Mouse (Mus musculus): ENCODE data around the gene Csf2rb.
A peak's percentile ranks its signal among the peaks of the same experiment; 100 is the strongest.
"Not testable (repeated sequence)": the region's sequence is repeated elsewhere in the genome, so short reads cannot be mapped to it uniquely, and the experiment has no call there.

Gene Csf2rb

DNA sequence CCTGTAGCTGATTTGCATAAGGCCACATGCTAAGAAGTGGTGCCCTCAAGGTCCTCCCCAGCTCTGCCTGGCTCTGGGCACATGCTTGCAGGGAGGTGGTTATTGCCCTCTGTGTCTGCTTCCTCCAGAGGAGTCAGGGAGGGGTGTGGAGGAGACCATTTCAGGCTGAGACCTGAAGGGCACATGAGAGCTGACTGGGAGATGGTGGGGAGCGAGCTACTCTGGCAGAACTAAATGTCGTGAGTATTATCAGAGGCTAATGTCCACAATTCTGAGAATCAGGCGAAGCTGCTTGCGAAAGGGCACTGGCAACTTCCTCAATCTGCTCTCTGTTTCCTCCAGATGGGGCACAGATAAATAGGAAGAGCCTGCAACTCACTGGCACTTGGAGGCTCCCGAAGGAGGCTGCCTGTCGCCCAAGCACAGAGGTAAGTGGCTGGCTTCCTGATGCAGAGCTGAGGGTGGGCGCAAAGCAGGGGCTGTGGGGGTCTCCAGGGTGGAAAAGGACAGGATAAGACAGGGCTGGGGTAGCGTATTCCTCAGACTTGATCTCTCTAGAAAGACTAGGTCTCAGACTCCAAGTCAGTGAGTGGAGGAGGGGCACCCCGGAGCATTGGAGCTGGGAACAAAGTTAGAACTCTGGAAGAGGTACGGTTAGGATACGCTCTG is at the start of gene Csf2rb:
TSS of gene Csf2rb (plus strand) at position 82 of the 669 bp plus-strand sequence.
- no peak for DNase-seq

DNA sequence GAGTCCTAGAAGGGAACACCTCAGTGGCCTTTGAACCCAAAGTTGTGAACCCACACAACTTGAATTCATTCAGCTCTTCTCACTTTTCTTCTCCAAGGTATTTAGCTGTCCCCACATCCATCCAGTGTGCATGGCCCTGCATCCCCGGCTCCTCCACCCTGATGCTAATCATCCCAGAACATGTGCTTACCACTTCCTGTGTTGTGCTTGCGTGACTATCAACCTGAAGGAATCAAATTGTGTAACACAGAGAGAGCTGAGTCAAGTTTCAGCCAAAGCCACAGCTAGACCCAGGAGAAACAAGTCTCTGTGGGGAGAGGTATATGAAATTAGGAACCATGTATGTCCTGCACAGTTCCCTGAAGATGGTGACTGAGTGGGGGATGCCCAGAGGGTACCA is 47.2 kb upstream of the Csf2rb start:
- DNase-seq = no peak

DNA sequence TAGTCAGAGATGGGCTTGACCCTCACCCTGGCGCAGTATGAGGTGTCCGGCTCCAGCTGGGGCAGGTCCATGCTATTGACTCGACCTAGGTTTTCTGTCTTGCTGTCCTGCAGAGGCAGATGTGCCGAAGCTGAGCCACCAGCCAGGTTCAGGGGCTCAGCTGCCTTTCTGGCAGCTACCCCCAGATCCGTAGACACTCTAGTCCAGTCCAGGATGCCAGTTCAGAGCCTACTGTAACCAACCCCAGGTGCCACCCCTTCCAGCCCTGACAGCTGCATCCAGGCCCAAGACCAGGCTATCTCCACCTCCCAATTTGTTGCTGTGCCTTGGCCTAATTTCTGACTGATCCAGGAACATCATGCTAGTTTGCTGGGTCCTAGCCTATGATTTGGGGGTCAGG is 37.6 kb upstream of the Csf2rb start:
- DNase-seq = no peak

DNA sequence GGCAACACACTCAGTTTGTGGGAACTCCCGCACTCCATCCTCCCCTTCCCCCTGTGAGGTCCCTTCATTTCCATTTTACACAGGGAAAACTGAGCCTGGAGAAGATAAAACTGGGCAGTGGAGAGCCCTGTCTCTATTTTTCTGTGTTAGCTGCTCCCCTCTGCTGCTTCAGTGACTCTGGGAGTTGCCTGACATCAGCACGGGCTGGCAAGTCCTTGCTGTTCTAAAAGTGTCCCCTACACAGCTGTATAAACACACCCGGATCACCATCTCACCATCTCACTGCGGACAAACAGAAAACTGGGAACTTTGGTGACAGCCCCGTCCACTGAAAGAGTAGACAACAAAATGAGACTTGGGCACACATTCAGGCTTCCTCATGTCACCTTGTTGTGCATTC is 35.8 kb upstream of the Csf2rb start:
- not testable (repeated sequence) for DNase-seq

DNA sequence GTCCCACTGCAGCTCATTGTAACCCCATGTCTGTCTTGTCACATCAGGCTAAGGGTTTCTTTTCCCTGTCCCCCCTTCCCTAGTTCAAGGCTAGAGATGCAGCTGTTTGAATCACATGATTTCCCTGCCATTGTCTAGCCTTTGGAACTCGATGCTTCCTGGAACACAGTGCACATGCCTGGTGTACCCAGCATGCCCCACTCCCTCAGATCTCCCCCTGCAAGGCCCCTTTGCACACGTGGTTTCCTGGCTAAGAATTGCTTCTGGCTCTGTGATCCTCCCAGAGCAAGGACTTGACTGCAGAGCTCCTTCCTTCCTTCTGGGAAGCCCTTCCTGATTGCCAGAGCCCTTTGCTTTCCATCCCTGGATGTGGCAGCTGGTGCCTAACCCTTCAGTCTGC is 32.3 kb upstream of the Csf2rb start:
- DNase-seq = peak; percentile 9

DNA sequence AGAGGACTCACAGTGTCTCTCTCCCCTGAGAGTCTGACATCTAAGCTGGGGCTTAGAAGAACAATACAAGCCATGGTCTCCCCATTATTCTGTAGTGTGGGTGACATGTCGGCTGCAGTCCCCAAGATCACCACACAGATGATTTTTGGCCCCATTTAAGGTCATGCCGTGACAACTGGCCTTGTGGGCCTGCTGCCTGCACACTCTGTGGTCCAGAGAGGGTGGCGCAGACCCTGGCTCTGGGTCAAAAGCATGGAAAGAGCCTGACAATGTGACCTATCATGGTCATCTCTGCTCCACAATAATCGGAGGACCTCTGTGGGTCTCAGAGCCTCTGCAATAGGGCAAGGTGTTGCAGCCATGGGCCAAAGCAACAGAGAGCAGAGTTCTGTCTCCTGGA is 31.8 kb upstream of the Csf2rb start:
- DNase-seq = no peak

DNA sequence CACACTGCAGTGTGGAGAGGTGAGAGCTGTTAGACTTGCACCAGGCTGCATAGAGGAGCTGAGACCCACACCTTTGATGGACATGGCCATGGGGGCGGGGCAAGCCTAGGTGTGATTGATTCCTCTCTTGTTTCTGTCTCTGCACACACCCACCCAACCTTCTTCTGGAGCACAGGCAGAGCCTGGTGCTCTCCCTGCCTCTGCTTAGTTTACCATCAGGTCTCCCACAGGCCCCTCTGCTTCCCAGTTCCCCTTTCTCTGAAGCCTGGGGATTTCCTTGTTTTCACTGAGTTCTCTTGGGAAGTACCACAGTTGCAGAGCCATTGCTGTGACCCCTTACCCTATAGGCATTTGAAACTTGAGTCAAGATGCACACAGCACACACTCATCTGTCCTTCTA is 27.0 kb upstream of the Csf2rb start:
- no peak for DNase-seq

DNA sequence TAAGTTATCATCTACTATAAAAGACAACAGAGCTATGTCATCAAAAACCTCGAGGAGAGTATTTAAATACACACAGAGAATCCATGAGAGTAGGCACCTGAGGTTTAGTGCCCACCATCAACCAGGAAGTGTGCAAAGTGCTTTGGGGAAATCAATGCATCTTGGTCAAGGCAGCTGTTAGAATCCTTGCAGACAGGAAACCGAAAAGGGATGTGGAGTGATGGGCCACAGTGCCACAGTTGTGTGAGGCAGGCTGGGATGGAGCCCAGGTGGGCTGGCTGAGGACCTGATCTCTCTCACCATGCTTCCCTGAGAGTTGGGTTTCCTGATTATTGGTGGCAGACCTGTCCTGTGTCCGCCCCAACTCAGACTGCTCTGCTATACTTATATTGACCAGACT is 25.9 kb upstream of the Csf2rb start:
- no peak for DNase-seq

DNA sequence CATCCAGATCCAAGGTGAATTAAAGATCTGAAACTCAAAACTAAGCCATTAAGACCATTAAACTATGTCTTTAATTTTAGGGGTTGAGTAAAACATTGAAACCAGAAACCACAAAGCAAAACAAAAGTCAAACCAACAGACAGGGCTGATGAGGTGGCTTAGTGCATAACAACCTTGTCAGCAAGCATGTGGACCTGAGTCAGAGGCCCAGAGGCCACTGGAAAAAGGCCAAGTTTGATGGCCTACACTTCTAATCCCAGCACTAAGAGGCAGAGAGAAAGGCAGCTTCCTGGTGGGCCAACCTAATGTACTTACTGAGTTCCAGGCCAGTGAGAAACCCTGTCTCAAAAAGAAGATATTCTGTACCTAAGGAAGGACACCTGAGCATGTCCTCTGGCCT is 24.8 kb upstream of the Csf2rb start:
- no peak for DNase-seq

DNA sequence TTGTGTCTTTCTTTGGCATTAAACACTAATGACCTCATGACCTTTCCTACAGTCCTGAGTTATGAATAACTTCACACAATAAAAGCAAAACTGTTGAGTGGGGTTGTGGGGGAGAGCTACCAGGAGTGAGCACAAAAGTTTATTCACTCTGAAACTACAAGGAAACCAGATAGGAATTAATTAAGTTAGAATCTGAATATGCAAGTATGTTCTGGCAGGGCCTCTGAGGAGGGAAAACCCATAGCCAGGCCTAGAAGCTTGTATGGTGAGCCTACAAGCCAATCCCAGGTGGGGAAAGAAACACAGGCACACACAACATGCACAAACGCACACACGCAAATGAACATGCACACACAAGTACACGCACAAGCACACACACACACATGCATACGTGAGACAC is 22.8 kb upstream of the Csf2rb start:
- DNase-seq = no peak

DNA sequence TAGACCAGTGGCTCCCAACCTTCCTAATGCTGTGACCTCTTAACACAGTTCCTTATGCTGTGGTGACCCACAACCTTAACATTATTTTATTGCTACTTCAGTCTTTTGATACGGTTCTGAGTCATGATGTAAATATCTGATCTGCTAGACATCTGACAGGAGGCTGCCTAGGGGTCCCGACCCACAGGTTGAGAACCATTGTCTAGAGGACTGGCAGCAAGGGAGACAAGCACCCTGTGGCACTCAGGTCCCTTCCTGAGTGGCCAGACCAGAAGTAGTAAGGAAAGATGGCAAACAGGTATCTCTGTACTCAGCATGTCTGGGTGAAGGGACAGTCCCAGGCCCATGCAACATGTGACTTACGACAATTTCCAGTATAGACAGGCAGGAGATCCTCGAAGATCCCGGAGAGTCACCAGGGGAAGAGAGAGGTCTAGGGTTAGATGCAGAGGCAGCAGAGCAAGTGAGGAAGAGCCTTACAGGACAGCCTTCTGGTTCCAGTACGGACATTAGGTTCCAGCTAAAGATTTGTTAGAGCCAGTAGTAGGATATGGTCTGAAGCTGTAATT is 21.8 kb upstream of the Csf2rb start:
- DNase-seq = no peak

DNA sequence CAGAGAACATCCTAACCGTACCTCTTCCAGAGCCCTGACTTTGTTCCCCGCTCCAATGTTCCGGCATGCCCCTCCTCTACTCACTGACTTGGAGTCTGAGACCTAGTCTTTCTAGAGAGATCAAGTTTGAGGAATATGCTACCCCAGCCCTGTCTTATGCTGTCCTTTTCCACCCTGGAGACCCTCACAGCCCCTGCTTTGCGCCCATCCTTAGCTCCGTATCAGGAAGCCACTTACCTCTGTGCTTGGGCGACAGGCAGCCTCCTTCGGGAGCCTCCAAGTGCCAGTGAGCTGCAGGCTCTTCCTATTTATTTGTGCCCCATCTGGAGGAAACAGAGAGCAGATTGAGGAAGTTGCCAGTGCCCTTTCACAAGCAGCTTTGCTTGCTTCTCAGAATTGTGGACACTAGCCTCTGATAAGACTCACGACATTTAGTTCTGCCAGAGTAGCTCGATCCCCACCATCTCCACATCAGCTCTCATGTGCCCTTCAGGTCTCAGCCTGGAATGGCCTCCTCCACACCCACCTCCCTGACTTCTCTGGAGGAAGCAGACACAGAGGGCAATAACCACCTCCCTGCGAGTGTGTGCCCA is 20.1 kb upstream of the Csf2rb start, which contains the start of gene Csf2rb2:
TSS of gene Csf2rb2 (minus strand) at position 381 of the 593 bp plus-strand sequence.
- DNase-seq = no peak

DNA sequence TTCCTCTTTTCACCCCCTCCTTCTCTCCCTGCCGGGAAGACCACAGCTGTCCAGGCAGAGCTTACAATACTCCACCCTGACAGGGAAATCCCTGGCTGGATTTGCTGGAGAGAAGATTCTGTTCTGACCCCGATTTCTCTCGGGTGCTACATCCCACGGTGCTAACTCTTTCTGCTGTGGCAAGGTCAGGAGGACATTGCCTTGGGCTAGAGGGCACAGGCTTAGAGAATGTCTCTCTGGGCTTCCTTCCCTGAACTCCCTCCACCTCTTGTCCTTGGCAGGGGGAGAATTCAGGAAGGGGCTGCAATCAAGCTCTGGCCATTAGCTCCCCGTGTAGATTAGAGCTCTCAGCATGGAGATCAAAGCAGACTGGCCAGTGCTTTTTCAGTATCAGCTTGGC is 15.7 kb upstream of the Csf2rb start:
- DNase-seq = no peak

DNA sequence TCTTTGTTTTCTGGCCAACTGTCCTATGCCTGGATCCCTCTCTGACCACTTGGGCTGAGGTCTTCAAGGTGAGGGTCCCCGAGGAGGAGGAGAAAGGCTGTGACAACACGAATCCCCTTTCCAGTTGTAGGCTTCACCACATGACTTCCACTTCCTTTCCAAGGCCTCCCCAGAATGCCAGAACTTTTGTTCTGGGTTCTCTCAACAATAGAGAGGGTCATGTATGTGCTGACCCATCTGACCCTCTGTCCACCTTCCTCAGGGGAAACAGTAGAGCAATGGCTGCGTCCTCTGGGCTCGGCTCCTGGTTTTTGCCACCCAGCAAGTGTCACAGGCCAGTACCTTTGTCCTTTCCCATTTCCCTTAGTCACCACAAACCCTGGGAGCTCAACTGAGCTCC is 14.6 kb upstream of the Csf2rb start:
- DNase-seq = no peak

DNA sequence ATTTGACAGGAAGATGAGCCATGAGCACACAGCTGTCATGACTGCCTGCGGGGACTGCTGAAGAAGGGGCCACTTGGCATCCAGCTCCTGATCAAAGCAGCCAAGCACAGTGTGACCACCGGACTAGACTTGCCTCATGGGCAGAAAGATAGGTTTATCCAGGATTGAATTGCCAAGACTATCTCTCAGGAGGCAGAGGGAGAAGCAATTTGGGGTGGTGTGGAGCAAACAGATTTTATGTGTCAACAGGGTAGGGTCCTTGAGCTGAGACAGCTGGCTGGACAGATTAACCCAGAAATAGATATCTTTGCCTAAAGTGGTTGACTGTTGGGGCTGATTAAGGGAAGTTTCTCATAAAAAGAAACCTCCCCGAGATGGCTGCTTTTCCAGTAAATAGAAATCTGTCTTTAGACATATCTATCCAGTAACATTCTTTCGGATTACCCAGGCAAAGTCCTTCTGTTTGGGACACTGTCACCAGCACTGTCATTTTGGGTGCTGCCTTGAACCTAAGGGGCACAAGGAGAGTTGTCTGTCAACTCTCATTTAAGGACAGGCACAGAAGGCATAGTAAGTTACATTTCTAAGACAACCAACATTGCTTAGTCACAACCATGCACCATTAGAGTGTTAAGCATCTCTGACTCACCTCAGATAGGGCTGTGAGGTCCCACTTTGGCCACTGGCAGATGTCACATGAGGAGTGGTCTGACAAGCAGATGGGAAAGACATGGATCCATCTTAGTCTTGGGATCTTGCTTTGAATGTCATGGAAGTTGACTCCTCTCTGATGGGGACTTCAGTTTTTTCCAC is 12.9 kb upstream of the Csf2rb start:
- DNase-seq = not testable (repeated sequence)

DNA sequence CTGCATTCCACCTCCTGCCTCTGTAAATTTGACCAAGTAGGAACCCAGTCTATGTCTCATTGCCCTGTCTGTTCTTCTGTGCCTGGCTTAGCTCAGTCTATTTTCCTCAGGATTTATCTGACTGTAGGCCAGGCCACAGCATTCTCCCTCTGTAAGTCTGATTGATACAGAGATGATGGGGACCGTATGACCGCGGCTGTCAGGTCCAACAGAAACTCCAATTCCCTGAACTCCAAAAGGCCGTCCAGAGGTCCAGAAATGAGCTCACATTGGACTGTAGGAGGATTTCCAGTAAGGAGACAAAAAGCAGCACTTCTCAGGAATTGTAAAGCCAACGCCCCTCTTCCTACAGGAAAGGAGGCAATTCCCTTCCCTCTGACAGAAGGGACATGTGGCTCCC is 11.9 kb upstream of the Csf2rb start:
- DNase-seq = not testable (repeated sequence)

DNA sequence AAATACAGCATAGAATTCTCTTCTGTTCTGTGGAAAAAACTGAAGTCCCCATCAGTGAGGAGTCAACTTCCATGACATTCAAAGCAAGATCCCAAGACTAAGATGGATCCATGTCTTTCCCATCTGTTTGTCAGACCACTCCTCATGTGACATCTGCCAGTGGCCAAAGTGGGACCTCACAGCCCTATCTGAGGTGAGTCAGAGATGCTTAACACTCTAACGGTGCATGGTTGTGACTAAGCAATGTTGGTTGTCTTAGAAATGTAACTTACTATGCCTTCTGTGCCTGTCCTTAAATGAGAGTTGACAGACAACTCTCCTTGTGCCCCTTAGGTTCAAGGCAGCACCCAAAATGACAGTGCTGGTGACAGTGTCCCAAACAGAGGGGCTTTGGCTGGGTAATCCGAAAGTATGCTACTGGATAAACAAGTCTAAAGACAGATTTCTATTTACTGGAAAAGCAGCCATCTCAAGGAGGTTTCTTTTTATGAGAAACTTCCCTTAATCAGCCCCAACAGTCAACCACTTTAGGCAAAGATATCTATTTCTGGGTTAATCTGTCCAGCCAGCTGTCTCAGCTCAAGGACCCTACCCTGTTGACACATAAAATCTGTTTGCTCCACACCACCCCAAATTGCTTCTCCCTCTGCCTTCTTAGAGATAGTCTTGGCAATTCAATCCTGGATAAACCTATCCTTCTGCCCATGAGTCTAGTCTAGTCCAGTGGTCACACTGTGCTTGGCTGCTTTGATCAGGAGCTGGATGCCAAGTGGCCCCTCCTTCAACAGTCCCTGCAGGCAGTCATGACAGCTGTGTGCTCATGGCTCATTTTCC is 7.0 kb upstream of the Csf2rb start:
- not testable (repeated sequence) for DNase-seq

DNA sequence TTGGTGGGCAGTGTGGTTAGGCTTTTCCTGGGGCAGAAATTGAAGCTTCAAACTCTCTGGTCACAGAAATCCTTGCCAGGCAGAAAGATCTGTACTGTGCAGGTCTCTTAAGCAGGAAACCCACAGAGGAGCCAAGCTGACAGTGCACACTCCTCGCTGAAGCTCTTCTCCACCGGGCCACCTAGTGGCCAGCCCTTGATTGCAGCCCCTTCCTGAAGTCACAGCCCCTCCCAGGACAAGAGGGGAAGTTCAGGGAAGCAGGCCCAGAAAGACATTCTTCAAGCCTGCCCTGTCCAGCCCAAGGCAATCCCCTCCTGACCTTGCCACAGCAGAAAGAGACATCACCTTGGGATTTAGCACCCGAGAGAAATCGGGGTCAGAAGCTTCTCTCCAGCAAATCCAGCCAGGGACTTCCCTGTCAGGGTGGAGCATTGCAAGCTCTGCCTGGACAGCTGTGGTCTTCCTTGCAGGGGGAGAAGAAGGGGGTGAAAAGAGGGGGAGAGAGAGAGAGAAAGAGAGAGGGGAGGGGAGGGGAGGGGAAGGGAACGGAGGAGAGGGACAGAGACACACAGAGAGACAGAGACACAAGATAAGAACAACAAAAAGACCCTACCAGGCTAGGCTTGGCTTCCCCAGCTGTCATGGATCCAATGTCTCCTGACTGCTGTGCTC is 4.6 kb upstream of the Csf2rb start:
- DNase-seq = peak; percentile 59

DNA sequence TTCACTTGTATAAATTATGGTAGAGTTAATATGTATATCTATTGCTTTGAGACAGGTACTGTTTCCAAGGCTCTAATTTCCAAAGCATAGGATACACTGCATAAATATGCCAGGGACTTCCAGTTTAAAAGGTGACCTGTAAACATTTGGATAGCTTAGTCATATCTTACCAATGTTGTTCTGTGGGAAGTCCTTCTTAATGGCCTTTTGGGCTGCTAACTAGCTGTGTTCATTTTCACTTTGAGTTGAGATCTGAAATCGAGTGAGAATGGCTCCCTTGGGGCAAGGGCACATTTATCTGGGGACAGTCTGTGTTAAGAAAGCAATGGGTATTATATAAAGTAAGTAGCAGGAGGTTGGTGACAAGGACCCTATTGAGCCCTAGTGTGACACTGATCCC is 2.2 kb upstream of the Csf2rb start:
- DNase-seq = no peak

DNA sequence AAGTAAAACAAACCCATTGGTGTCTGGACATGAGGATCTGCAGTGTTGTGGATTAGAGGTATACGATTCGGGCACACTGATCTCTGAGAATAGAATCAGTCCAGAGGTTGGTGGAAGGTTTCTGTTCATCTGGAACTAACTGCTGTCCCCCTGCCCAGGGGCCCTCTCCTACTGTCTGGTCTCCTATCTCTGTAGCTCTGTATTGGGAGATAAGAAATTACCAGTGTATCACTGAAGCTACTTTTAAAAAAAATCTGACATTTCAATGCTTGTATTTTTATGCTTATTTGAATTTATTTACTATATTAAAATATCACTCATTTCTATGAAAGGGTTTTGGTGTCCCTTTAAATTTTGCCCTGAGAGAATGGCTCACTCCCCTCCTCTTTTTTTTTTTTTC is 1.3 kb upstream of the Csf2rb start:
- no peak for DNase-seq

DNA sequence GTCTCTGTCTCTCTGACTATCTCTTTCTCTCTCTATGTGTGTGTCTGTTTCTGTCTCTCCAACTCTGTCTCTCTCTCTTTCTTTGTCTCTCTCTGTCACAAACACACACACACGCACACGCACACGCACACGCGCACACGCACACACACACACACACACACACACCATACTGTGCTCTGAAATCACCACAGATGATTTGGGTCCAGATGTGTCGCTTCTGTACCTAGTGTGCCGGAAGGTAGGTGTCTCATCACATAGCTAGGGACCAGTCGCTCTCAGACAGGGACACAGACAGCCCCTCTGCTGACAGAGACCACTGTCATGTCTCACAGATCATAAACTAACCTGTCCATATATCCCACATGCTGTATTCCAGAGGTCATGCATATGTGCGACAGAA is 1.2 kb downstream of the Csf2rb start:
- no peak for DNase-seq

DNA sequence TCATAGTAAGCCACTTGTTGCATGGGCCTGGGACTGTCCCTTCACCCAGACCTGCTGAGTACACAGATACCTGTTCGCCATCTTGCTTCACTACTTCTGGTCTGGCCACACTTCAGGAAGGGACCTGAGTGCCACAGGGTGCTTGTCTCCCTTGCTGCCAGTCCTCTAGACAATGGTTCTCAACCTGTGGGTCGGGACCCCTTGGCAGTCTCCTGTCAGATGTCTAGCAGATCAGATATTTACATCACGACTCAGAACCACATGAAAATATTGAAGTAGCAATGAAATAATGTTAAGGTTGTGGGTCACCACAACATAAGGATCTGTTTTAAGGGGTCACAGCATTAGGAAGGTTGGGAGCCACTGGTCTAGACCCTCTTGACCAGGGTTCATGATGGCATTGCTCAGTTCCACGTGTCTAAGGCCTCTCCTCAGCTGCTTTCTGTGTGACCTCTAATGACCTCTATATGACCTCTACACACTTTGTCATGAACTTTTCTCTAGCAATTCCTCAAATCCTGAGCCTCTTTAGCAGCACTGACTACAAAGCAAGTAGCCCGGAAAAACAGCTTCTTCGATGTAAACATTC is 2.3 kb downstream of the Csf2rb start:
- not testable (repeated sequence) for DNase-seq

Data from thymus, postnatal 25 days (tissue).